Mouse (Mus musculus): ENCODE results near the gene Luc7l. TPM values are rescaled to one million over a fixed set of nuclear protein-coding genes. Genes with fewer than 3 reads are reported as not detected.

Gene Luc7l
- 41.6 and 47.4 TPM in 2 replicates for polyA plus RNA-seq (2012; ENCODE audit: low replicate concordance)

DNA sequence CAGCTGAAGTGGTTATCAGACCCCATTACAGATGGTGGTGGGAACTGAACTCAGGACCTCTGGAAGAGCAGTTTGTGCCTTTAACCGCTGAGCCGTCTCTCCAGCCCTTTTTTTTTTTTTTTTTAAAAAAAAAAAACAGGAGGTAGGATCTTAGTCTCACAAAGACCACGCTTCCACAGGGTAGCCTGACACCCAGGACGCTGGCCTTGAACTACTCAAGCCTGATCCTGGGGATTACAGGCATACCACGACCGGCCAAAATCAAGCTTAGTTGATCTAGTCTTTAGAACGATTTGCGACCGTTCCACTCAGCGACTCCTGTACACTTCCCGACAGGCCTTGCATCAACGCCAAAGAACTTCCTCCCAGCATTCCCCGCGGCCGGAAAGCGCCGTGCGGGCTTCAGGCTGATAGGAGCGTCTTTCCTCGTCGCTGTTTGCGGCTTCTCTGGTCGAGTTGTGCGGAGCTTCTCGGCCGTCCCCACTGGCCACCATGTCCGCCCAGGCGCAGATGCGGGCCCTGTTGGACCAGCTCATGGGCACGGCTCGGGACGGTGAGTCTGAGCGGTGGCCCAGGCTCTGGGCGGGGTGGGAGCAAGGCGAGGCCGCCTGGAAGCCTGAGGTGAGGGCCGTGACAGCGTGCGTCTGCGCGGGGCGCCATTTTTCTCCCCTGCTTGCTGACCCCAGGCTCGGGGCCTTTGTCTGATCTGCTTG lies at the start of gene Luc7l:
Gene Luc7l (plus strand): TSS at position 358 of the 713 bp plus-strand sequence.

DNA sequence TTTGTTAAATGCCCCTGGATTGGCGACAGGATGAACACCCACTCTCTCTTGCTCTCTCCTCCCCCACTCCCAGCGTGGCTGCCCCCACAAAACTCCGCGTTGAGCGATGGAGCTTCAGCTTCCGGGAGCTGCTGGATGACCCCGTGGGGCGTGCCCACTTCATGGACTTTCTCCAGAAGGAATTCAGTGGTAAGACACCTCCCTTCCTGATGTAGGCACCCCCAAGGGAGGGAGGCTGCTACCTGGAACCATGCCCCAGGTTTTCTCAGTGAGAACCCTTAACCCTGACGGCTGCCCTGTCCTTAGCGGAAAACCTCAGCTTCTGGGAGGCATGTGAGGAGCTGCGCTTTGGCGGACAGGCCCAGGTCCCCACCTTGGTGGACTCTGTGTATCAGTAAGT lies 45.0 kb upstream of the Luc7l start, which contains the start of gene Arhgdig:
Gene Arhgdig (minus strand): TSS at position 101 of the 400 bp plus-strand sequence.

DNA sequence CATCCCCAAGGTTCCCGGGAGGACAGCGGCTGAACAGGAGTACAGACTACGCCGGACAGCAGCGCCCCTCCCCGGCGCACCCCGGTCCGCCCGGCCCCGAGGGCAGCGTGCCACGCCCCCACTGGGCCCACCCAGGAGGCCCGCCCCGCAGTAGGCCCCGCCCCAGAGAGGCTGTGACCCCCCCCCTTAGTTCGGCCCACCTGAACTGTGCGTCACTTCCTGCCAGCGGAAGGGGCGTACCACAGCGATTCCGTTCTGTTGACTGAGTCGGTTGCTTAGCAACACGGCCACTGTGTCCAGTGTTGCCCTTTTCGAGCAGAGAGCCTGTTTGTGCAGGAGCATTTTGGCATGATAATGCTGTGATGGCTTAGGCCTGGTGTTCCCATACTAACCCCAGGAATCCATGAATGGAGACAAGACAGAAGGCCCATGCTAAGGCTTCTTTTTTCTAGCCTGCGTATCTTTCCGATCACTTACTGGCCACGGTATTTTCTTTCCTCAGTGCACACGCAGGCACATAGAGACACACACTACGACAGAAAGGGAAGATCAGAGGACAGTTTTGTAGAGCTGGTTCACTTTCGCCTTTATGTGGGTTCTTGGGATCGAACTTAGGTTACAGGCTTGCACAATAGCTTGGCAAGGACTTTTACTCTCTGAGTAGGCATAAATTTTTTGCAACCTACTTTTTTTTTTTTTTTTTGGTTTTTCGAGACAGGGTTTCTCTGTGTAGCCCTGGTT lies 8.4 kb upstream of the Luc7l start, which contains the start of gene Fam234a:
Gene Fam234a (minus strand): TSS at position 142 of the 741 bp plus-strand sequence.

Other genes starting within 250 kb of the Luc7l start
- gene Rab11fip3, start 183.3 kb upstream of the Luc7l start, polyA plus RNA-seq (2012; ENCODE audit: low replicate concordance): 4.8 and 7.2 TPM in 2 replicates
- 0.11 and 0.89 TPM in 2 replicates for gene Decr2, start 162.6 kb upstream of the Luc7l start, polyA plus RNA-seq (2012; ENCODE audit: low replicate concordance)
- 55.7 and 62.6 TPM in 2 replicates for gene Nme4, start 157.3 kb upstream of the Luc7l start, polyA plus RNA-seq (2012; ENCODE audit: low replicate concordance)
- 5.9 and 15.9 TPM in 2 replicates for gene Tmem8, start 139.6 kb upstream of the Luc7l start, polyA plus RNA-seq (2012; ENCODE audit: low replicate concordance)
- 112 and 181 TPM in 2 replicates for gene Mrpl28, start 129.4 kb upstream of the Luc7l start, polyA plus RNA-seq (2012; ENCODE audit: low replicate concordance)
- gene Axin1, start 114.2 kb upstream of the Luc7l start, polyA plus RNA-seq (2012; ENCODE audit: low replicate concordance): 36.8 and 40.9 TPM in 2 replicates
- gene Pdia2, start 53.8 kb upstream of the Luc7l start, polyA plus RNA-seq (2012; ENCODE audit: low replicate concordance): 7.8 and 8.9 TPM in 2 replicates
- gene Rgs11, start 49.9 kb upstream of the Luc7l start, polyA plus RNA-seq (2012; ENCODE audit: low replicate concordance): 1.3 and 3.5 TPM in 2 replicates
- gene Arhgdig, start 45.1 kb upstream of the Luc7l start, polyA plus RNA-seq (2012; ENCODE audit: low replicate concordance): 1.5 and 4.5 TPM in 2 replicates
- 1.2 and 6.5 TPM in 2 replicates for gene Fam234a, start 8.7 kb upstream of the Luc7l start, polyA plus RNA-seq (2012; ENCODE audit: low replicate concordance)
- gene Neurl1b, start 161.9 kb downstream of the Luc7l start, polyA plus RNA-seq (2012; ENCODE audit: low replicate concordance): 0.95 and 1.6 TPM in 2 replicates